Mouse (Mus musculus): ENCODE measurements around the gene Cd200. TPM values are rescaled to one million over a fixed set of nuclear protein-coding genes. Genes with fewer than 3 reads are reported as not detected.

The Cd200 gene
- polyA plus RNA-seq, 1 experiment from 2014 or later = 40.1 TPM

Other genes starting within 250 kb of the Cd200 start
- 0.06 and 0.22 TPM in 2 replicates for gene Btla, start 184.7 kb downstream of the Cd200 start, polyA plus RNA-seq (2015; fragmentation: Nextera tagmentation; extraction: Ambion mirVana)
- 0.59 and 0.78 TPM in 2 replicates for gene Gm609, start 83.9 kb upstream of the Cd200 start, polyA plus RNA-seq (2015; fragmentation: Nextera tagmentation; extraction: Ambion mirVana)
- gene Gm17783, start 123.0 kb upstream of the Cd200 start, polyA plus RNA-seq (2015; fragmentation: Nextera tagmentation; extraction: Ambion mirVana) = 3.0 and 3.1 TPM in 2 replicates
- not detected in 2 replicates for gene Slc9c1, start 126.3 kb upstream of the Cd200 start, polyA plus RNA-seq (2015; fragmentation: Nextera tagmentation; extraction: Ambion mirVana)
- gene Gcsam, start 201.3 kb upstream of the Cd200 start, polyA plus RNA-seq (2015; fragmentation: Nextera tagmentation; extraction: Ambion mirVana) = 0.14 TPM in 2 replicates
- gene BC016579, start 245.0 kb upstream of the Cd200 start, polyA plus RNA-seq (2015; fragmentation: Nextera tagmentation; extraction: Ambion mirVana) = 0.21 and 0.27 TPM in 2 replicates

Data from kidney, embryonic 16.5 days (tissue).